In the genomic region with DNA sequence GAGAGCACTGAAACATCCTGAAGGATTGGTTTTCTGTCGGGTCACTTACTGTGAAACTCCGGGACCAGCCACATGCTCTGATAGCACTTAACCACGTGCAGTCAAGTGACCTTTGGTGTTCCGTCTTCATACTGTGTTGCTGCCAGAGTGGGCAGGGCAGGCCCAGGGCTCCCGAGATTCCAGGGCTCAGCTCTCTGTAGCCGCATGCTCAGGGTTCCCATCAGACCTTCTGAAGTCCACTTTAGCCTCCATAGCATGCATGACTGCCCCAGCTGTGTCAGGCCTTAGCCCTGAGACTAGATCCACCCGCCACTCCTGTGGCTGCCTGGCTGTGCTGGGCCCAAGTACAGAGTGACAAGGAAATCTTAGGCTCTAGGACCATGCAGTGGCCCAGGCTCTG, we compare ENCODE assay signal across 11 mouse cellular contexts. TPM values are rescaled to one million over a fixed set of nuclear protein-coding genes. Genes with fewer than 3 reads are reported as not detected.
DNase-seq lines count a peak whose midpoint lies in the region; ATAC-seq lines count a peak whose summit lies in the region.
"Had no signal": no experiment of that assay in that cellular context is flagged by ENCODE, and none has a peak within 500 bp of the region (broad histone marks: within the 10 kb centered on the region; RNA-seq: fewer than 3 reads in every experiment).

No protein-coding gene starts in this region.

- no peak for ATAC-seq in heart, embryonic 14.5 days (ENCODE audit: insufficient number of reproducible peaks, insufficient read depth, low FRiP score, low read depth)
- peak; percentile 55 for ATAC-seq in kidney, embryonic 15.5 days (replicated peaks; ENCODE audit: low FRiP score)
- no peak for ATAC-seq in stomach, embryonic 16.5 days (ENCODE audit: insufficient read depth, low FRiP score)
- ATAC-seq: midbrain, embryonic 16.5 days had no signal

- DNase-seq in lung, adult 18-20 months, result peak; percentile 59 to 75
- DNase-seq in lung, postnatal 10 days, result no peak
- no peak for DNase-seq in cerebellum, postnatal 10 days
- DNase-seq in layer of hippocampus, postnatal 10 days (ENCODE audit: low spot score in 2 of 2), result no peak
- no peak for DNase-seq in embryo, embryonic 10.5 days (ENCODE audit: low spot score)
- DNase-seq: spleen, adult 18-20 months had no signal

- peak overlapping the region; percentile 9 to 71 for H3K27ac ChIP-seq in heart, embryonic 14.5 days (replicated peaks in 1 of 2; ENCODE audit: control insufficient read depth in 1 of 2, insufficient read depth in 1 of 2, low read depth in 2 of 2, low read length in 2 of 2)
- H3K27ac ChIP-seq in kidney, embryonic 15.5 days, result peak overlapping the region; percentile 81
- H3K27ac ChIP-seq in stomach, embryonic 16.5 days (ENCODE audit: low read length), result peak overlapping the region; percentile 76

- peaks cover 99% of the 10 kb centered on the region for H3K36me3 ChIP-seq in heart, embryonic 14.5 days (ENCODE audit: control insufficient read depth, insufficient read depth, low read length)
- peaks cover 97% of the 10 kb centered on the region for H3K36me3 ChIP-seq in kidney, embryonic 15.5 days
- H3K36me3 ChIP-seq in stomach, embryonic 16.5 days (ENCODE audit: control insufficient read depth, insufficient read depth, low read length), result peaks cover 29% of the 10 kb centered on the region

- WGBS in heart, embryonic 14.5 days, result 48% methylated on average over 7 of the region's 7 CpGs
- WGBS in kidney, embryonic 15.5 days, result 67% methylated on average over 7 of the region's 7 CpGs
- WGBS in stomach, embryonic 16.5 days, result 62% methylated on average over 7 of the region's 7 CpGs

- peaks cover 15 to 23% of the 10 kb centered on the region in 2 experiments for H3K4me1 ChIP-seq in heart, embryonic 14.5 days (ENCODE audit: control insufficient read depth in 2 of 2, insufficient read depth in 2 of 2, low read length in 2 of 2)
- H3K4me1 ChIP-seq in kidney, embryonic 15.5 days, result peaks cover 27% of the 10 kb centered on the region
- 0 out of 2 replicates have a peak, but pooled peaks cover 8% of the 10 kb centered on the region for H3K4me1 ChIP-seq in stomach, embryonic 16.5 days (ENCODE audit: control insufficient read depth, insufficient read depth, low read length)

- no peak overlapping the region for H3K4me3 ChIP-seq in heart, embryonic 14.5 days (ENCODE audit: control insufficient read depth in 1 of 2, insufficient read depth in 1 of 2, low read depth in 1 of 2, low read length in 2 of 2)
- no peak overlapping the region for H3K4me3 ChIP-seq in kidney, embryonic 15.5 days (replicated peaks)
- no peak overlapping the region for H3K4me3 ChIP-seq in stomach, embryonic 16.5 days (replicated peaks; ENCODE audit: low read length)

- peak overlapping the region; percentile 36; the same call in 1 of the 2 replicates for H3K9ac ChIP-seq in heart, embryonic 14.5 days (ENCODE audit: low read length)
- no peak overlapping the region for H3K9ac ChIP-seq in kidney, embryonic 15.5 days
- no peak overlapping the region for H3K9ac ChIP-seq in stomach, embryonic 16.5 days (ENCODE audit: low read length)

- H3K9me3 ChIP-seq in heart, embryonic 14.5 days (ENCODE audit: control insufficient read depth, low read length), result no peaks in the 10 kb centered on the region
- no peaks in the 10 kb centered on the region for H3K9me3 ChIP-seq in kidney, embryonic 15.5 days (replicated peaks)
- H3K9me3 ChIP-seq in stomach, embryonic 16.5 days (replicated peaks; ENCODE audit: control insufficient read depth, low read length), result no peaks in the 10 kb centered on the region
- H3K9me3 ChIP-seq: G1E had no signal

- no peak overlapping the region for H3K4me2 ChIP-seq in heart, embryonic 14.5 days (ENCODE audit: low read length)
- H3K4me2 ChIP-seq in kidney, embryonic 15.5 days, result no peak overlapping the region
- no peak overlapping the region for H3K4me2 ChIP-seq in stomach, embryonic 16.5 days (ENCODE audit: low read depth, low read length)

- H3K27me3 ChIP-seq in heart, embryonic 14.5 days (ENCODE audit: control insufficient read depth, insufficient read depth, low read length), result no peaks in the 10 kb centered on the region
- H3K27me3 ChIP-seq in kidney, embryonic 15.5 days, result no peaks in the 10 kb centered on the region
- H3K27me3 ChIP-seq in stomach, embryonic 16.5 days (ENCODE audit: control insufficient read depth, insufficient read depth, low read length), result no peaks in the 10 kb centered on the region

RNA-seq across cellular contexts. Expression of gene Rps15, which starts 10.9 kb away (rescaled TPM):
- 648 and 723 TPM in 2 replicates for polyA plus RNA-seq in heart, embryonic 14.5 days (2014; fragmentation: Nextera tagmentation; extraction: Ambion mirVana)
- polyA plus RNA-seq in kidney, embryonic 15.5 days (2015; fragmentation: Nextera tagmentation; extraction: Ambion mirVana), result 1,002 and 1,019 TPM in 2 replicates
- polyA plus RNA-seq in stomach, embryonic 16.5 days (2015; fragmentation: Nextera tagmentation; extraction: Ambion mirVana), result 807 and 821 TPM in 2 replicates
- 100 to 1,000 TPM; 733 to 857 TPM for total RNA-seq in layer of hippocampus, postnatal 10 days (2021)

RNA-seq across cellular contexts. Expression of gene Apc2, which starts 14.5 kb away (rescaled TPM):
- 0.78 and 1.4 TPM in 2 replicates for polyA plus RNA-seq in heart, embryonic 14.5 days (2014; fragmentation: Nextera tagmentation; extraction: Ambion mirVana)
- 1.6 and 2.4 TPM in 2 replicates for polyA plus RNA-seq in kidney, embryonic 15.5 days (2015; fragmentation: Nextera tagmentation; extraction: Ambion mirVana)
- 3.3 and 4.3 TPM in 2 replicates for polyA plus RNA-seq in stomach, embryonic 16.5 days (2015; fragmentation: Nextera tagmentation; extraction: Ambion mirVana)
- total RNA-seq in layer of hippocampus, postnatal 10 days (2021), result 100 to 1,000 TPM; 179 to 181 TPM

RNA-seq across cellular contexts. Expression of gene Dazap1, which starts 20.0 kb away (rescaled TPM):
- 25.0 and 27.5 TPM in 2 replicates for polyA plus RNA-seq in heart, embryonic 14.5 days (2014; fragmentation: Nextera tagmentation; extraction: Ambion mirVana)
- 56.3 and 58.5 TPM in 2 replicates for polyA plus RNA-seq in kidney, embryonic 15.5 days (2015; fragmentation: Nextera tagmentation; extraction: Ambion mirVana)
- polyA plus RNA-seq in stomach, embryonic 16.5 days (2015; fragmentation: Nextera tagmentation; extraction: Ambion mirVana), result 35.8 and 43.9 TPM in 2 replicates
- 10 to 100 TPM; 94.6 to 96.3 TPM for total RNA-seq in layer of hippocampus, postnatal 10 days (2021)

RNA-seq across cellular contexts. Expression of gene Gamt, which starts 20.5 kb away (rescaled TPM):
- 60.3 and 61.5 TPM in 2 replicates for polyA plus RNA-seq in heart, embryonic 14.5 days (2014; fragmentation: Nextera tagmentation; extraction: Ambion mirVana)
- 34.2 and 37.0 TPM in 2 replicates for polyA plus RNA-seq in kidney, embryonic 15.5 days (2015; fragmentation: Nextera tagmentation; extraction: Ambion mirVana)
- polyA plus RNA-seq in stomach, embryonic 16.5 days (2015; fragmentation: Nextera tagmentation; extraction: Ambion mirVana), result 92.0 and 115 TPM in 2 replicates
- total RNA-seq in layer of hippocampus, postnatal 10 days (2021), result 10 to 100 TPM; 27.8 to 31.5 TPM
- total RNA-seq: G1E had no signal

RNA-seq across cellular contexts. Expression of gene Ndufs7, which starts 32.4 kb away (rescaled TPM):
- 721 and 734 TPM in 2 replicates for polyA plus RNA-seq in heart, embryonic 14.5 days (2014; fragmentation: Nextera tagmentation; extraction: Ambion mirVana)
- polyA plus RNA-seq in kidney, embryonic 15.5 days (2015; fragmentation: Nextera tagmentation; extraction: Ambion mirVana), result 376 and 387 TPM in 2 replicates
- 340 and 344 TPM in 2 replicates for polyA plus RNA-seq in stomach, embryonic 16.5 days (2015; fragmentation: Nextera tagmentation; extraction: Ambion mirVana)
- 100 to 1,000 TPM; 143 to 152 TPM for total RNA-seq in layer of hippocampus, postnatal 10 days (2021)

Comparison
In these comparisons a context has a peak if more than half of its experiments do, and no peak if none do; other contexts are left out.
1. DNase-seq: peak in lung, adult 18-20 months (2 of 2); none in lung, postnatal 10 days (single experiment), cerebellum, postnatal 10 days (0 of 2), layer of hippocampus, postnatal 10 days (0 of 2) and embryo, embryonic 10.5 days (single experiment).
2. Peak in every context shown above with its lines, with median percentiles within 50 percentile points of each other: H3K27ac ChIP-seq.